Mouse (Mus musculus) cortical plate, adult 2 months (tissue): ENCODE data around the gene Spata2. TPM values are rescaled to one million over a fixed set of nuclear protein-coding genes. Genes with fewer than 3 reads are reported as not detected.

Experiments used
- H3K27ac ChIP-seq: fragments of 200-500 bp; 2 replicates; pipeline ENCODE4 v1.5.1; 2012; ENCODE audit warnings: low read length, control low read depth, inconsistent platforms; ENCODE audit not compliant: insufficient read depth
- H3K4me1 ChIP-seq: fragments of 200-500 bp; 2 replicates; pipeline ENCODE4 v1.6.1; 2011; ENCODE audit warnings: low read length; ENCODE audit not compliant: control insufficient read depth, insufficient read depth
- H3K4me3 ChIP-seq: fragments of 200-500 bp; 2 replicates; pipeline ENCODE4 v1.5.1; 2011; ENCODE audit warnings: mild to moderate bottlenecking, low read length, control low read depth; ENCODE audit not compliant: insufficient read depth
- CTCF ChIP-seq: fragments of 200-500 bp; IDR thresholded peaks from 2 replicates; pipeline ENCODE4 v1.5.1; 2011; ENCODE audit warnings: mild to moderate bottlenecking, control low read depth, low read length; ENCODE audit not compliant: insufficient read depth; ENCODE audit errors: extremely low read depth
- POLR2A ChIP-seq: fragments of 200-500 bp; IDR thresholded peaks from 2 replicates; pipeline ENCODE4 v1.6.1; 2011; ENCODE audit warnings: mild to moderate bottlenecking, low read length, control low read depth; ENCODE audit not compliant: insufficient read depth; ENCODE audit errors: extremely low read depth
- polyA plus RNA-seq: library from polyadenylated mRNA; depleted of rRNA; stranded (reverse); fragments of >200 nt; gene quantifications from 2 replicates; pipeline ENCODE4 v1.2.3, GENCODE M21; 2012

Spata2 gene
- polyA plus RNA-seq, 1 experiment = 62.9 TPM

GRCm38 (mm10) chr2:167450647-167451046, 42.0 kb downstream of the Spata2 start:
- Histone ChIP-seq H3K27ac (no peak overlapping the region), H3K4me1 (no peaks in the 10 kb centered on the region), H3K4me3 (no peak overlapping the region)
- TF ChIP-seq POLR2A (no peak), CTCF (no peak)

GRCm38 (mm10) chr2:167449331-167450275, 43.1 kb downstream of the Spata2 start:
- Histone ChIP-seq H3K4me1 (no peaks in the 10 kb centered on the region), H3K27ac (no peak overlapping the region), H3K4me3 (no peak overlapping the region)
- no peak for TF ChIP-seq CTCF
- TF ChIP-seq POLR2A = no peak

- TF ChIP-seq POLR2A (no peak), CTCF (no peak)
- Histone ChIP-seq H3K4me3 (no peak overlapping the region), H3K27ac (no peak overlapping the region), H3K4me1 (no peaks in the 10 kb centered on the region)
Observed at GRCm38 (mm10) chr2:167447629-167448028, 45.1 kb downstream of the Spata2 start.

GRCm38 (mm10) chr2:167447207-167447606, 45.5 kb downstream of the Spata2 start:
- H3K4me1 ChIP-seq = no peaks in the 10 kb centered on the region
- no peak overlapping the region for H3K27ac ChIP-seq
- TF ChIP-seq POLR2A (no peak), CTCF (no peak)
- no peak overlapping the region for H3K4me3 ChIP-seq

- Histone ChIP-seq H3K4me1 (no peaks in the 10 kb centered on the region), H3K27ac (no peak overlapping the region), H3K4me3 (no peak overlapping the region)
- TF ChIP-seq POLR2A (no peak), CTCF (no peak)
Observed at GRCm38 (mm10) chr2:167445911-167446780, 46.5 kb downstream of the Spata2 start.

DNA sequence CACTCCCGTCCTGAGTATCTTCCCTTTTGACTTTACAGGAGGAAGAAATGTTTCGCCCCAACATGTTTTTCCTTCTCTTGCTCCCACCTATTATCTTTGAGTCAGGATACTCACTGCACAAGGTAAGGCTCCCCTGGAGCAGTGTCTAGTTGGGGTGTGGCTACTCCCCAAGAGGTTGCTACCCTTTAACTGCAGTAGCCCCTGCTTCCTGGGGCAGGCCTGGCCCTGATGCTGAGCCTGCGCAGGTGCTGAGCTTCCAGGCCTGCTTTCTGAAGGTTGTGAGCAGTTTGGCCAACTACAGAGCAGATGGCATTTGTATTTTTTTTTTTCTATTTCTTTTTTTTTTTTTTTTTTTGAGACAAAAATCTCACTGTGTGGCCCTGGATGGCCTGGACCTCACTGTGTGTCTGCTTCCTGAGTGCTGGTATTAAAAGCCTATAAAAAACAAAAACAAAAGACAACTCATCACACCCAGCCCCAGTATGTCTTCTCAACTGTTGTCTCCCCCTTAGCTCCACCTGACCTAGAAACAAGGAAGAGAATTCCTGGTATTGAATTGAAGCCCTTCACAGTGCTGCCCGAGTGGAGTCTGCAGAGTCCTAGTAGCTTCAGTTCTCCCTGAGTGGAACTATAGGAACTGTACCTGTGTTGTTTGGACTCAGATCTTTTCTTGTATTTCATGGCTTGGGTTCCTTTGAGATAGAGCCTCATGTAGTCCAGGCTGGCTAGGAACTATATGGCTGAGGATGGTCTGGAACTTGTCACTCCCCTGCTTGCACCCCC, 49.1 kb downstream of the Spata2 start:
- no peak for TF ChIP-seq CTCF

GRCm38 (mm10) chr2:167439422-167439821, 53.3 kb downstream of the Spata2 start:
- H3K4me3 ChIP-seq = no peak overlapping the region
- TF ChIP-seq POLR2A (no peak), CTCF (no peak)
- no peaks in the 10 kb centered on the region for H3K4me1 ChIP-seq
- no peak overlapping the region for H3K27ac ChIP-seq

More for the DNA sequence above, 49.1 kb downstream of the Spata2 start:
- no peaks in the 10 kb centered on the region for H3K4me1 ChIP-seq
- no peak overlapping the region for H3K27ac ChIP-seq
- H3K4me3 ChIP-seq = no peak overlapping the region

GRCm38 (mm10) chr2:167436371-167436770, 56.3 kb downstream of the Spata2 start:
- no peak overlapping the region for H3K4me3 ChIP-seq
- no peak overlapping the region for H3K27ac ChIP-seq
- no peaks in the 10 kb centered on the region for H3K4me1 ChIP-seq
- TF ChIP-seq POLR2A (no peak), CTCF (no peak)

DNA sequence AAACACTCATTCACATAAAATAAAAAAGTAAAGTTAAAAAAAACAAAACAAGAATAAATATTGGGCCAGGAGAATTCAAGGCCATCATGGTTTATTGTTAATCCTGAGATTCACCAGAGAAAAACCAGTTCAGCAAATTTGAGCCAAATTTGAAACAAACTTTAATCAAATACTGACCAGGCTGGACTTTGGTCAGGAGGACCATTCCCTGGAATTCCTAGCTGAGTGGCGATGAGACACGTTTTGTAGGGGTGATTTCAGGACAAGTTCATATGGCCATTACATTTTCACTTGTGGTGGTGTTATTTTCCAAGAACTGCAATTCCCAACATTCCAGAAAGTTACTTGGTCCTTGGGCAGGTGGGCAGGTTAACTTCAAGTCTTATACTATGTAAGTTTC, 57.1 kb downstream of the Spata2 start:
- Histone ChIP-seq H3K4me3 (no peak overlapping the region), H3K4me1 (no peaks in the 10 kb centered on the region), H3K27ac (no peak overlapping the region)
- TF ChIP-seq CTCF = no peak
- TF ChIP-seq POLR2A = no peak
